Mouse (Mus musculus): Measurements from ENCODE around the gene Yeats2.

DNA sequence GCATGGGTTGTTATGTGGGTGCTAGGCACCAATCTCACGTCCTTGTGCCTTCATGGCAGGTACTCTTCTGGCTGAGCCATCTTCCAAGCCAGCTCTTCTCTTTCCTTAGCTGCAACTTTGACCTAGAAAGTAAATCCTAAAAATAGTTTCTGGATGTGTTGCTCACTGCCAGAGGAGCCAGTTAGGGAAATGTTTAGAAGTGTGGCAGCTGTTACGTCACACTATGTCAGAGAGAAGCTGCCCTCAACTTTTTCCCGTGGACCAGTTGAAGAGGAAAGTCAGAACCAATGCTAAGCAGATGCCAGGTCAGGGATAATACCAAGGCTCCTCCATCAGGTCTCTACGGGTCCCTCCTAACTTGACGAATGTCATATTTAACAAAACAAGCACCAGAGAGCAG, 138.5 kb downstream of the Yeats2 start:
- TF ChIP-seq EP300 (IDR thresholded peaks at IDR 0.05; ENCODE audit: low read depth) (no peak), CTCF (IDR thresholded peaks at IDR 0.05; ENCODE audit: low read depth) (no peak)

Data from heart, postnatal 0 days (tissue).